Mouse (Mus musculus): ENCODE measurements at regions not wholly inside any gene's neighbourhood (a gene's known extent, or its start where the extent isn't known, plus 50 kb on each side); places are given as distances from the start of the nearest gene placed in this dataset.
A peak's percentile ranks its signal among the peaks of the same experiment; 100 is the strongest.

DNA sequence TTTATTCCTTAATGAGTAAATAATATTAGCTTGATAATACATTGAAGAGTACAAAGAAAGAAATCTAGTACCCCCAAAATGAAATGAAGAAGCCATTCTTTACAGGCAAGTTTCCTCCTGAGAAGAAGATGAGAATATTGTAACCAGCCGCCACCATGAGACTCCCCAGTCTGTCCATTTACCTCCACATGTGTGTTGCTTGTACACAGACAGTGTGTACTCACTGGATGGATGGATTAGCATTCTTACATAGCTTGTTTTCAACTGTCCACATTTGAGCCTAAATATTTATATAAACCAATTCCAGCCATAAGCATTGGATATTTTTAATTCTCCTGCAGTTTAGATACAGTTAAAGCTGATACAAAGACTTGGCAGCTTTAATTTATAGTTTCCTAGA is 82.7 kb upstream of the Gm6993 start:
- H3K36me3 ChIP-seq (ENCODE audit: control insufficient read depth, insufficient read depth, low read length), result no peaks in the 10 kb centered on the region
- 83% methylated on average over 1 of the region's 1 CpGs for WGBS
- H3K4me3 ChIP-seq (ENCODE audit: low read depth, low read length), result no peak overlapping the region
- H3K27me3 ChIP-seq (ENCODE audit: control insufficient read depth, insufficient read depth, low read length), result no peaks in the 10 kb centered on the region
- no peaks in the 10 kb centered on the region for H3K4me1 ChIP-seq (ENCODE audit: control insufficient read depth, insufficient read depth, insufficient read length, low read length)
- TF ChIP-seq CTCF (IDR thresholded peaks at IDR 0.05; ENCODE audit: extremely low read depth, insufficient read length, insufficient replicate concordance, low read depth, low read length), result no peak
- no peak for TF ChIP-seq POLR2A (IDR thresholded peaks at IDR 0.05; ENCODE audit: low read depth, low read length)
- no peak overlapping the region for H3K27ac ChIP-seq (ENCODE audit: insufficient read depth, low read depth, low read length)

DNA sequence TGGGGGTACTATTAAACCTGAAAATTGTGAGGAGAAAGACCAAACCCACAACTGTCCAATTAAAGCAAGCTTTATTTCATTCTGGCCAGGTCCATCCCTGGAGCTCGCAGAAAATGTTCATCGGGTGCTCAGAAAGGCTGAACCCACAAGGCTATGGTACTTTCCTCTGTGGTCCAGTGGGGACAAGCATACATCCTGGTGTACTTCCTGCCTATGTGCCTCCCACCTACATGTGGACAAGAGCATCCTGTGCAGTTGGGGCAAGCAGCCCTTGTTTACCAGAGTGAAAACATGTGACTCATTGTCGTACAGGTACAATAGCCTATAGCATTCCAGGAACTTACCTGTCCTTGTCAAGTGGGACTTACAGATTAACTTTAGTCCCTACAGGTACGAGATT is 81.7 kb upstream of the Gm6993 start:
- WGBS, result 59% methylated on average over 4 of the region's 4 CpGs

DNA sequence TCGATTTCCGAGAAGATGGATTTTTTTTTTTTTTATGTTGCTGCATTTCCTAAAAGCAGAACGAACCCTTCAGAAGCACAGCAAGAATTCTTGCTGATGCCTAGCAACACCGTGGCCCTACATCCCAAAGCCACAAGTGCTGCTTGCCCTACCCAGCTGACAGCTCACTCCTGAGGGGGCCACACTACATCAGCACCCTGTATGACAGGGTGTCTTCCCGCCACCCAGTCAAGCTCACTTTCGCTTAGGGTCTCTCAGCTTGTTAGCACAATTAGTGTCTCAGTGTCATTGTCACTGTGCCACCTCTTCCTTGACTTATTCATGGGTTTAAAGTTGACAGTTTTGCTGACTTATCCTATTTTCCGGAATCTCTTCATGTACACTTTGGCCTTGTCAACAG is 81.2 kb upstream of the Gm6993 start:
- H3K36me3 ChIP-seq (ENCODE audit: control insufficient read depth, insufficient read depth, low read length), result no peaks in the 10 kb centered on the region
- no peak overlapping the region for H3K4me3 ChIP-seq (ENCODE audit: low read depth, low read length)
- H3K4me1 ChIP-seq (ENCODE audit: control insufficient read depth, insufficient read depth, insufficient read length, low read length), result no peaks in the 10 kb centered on the region
- WGBS, result 69% methylated on average over 7 of the region's 7 CpGs
- no peaks in the 10 kb centered on the region for H3K27me3 ChIP-seq (ENCODE audit: control insufficient read depth, insufficient read depth, low read length)
- TF ChIP-seq CTCF (IDR thresholded peaks at IDR 0.05; ENCODE audit: extremely low read depth, insufficient read length, insufficient replicate concordance, low read depth, low read length) (no peak), POLR2A (IDR thresholded peaks at IDR 0.05; ENCODE audit: low read depth, low read length) (no peak)
- 0 out of 2 replicates have a peak overlapping the region, but pooled peaks have one; percentile 2 for H3K27ac ChIP-seq (ENCODE audit: insufficient read depth, low read depth, low read length)

More for the DNA sequence above, 81.7 kb upstream of the Gm6993 start:
- H3K36me3 ChIP-seq (ENCODE audit: control insufficient read depth, insufficient read depth, low read length), result no peaks in the 10 kb centered on the region
- H3K27ac ChIP-seq (ENCODE audit: insufficient read depth, low read depth, low read length), result peak overlapping the region; percentile 14; the same call in 1 of the 2 replicates
- H3K4me3 ChIP-seq (ENCODE audit: low read depth, low read length), result no peak overlapping the region
- no peaks in the 10 kb centered on the region for H3K4me1 ChIP-seq (ENCODE audit: control insufficient read depth, insufficient read depth, insufficient read length, low read length)
- H3K27me3 ChIP-seq (ENCODE audit: control insufficient read depth, insufficient read depth, low read length), result no peaks in the 10 kb centered on the region
- no peak for TF ChIP-seq CTCF (IDR thresholded peaks at IDR 0.05; ENCODE audit: extremely low read depth, insufficient read length, insufficient replicate concordance, low read depth, low read length)
- no peak for TF ChIP-seq POLR2A (IDR thresholded peaks at IDR 0.05; ENCODE audit: low read depth, low read length)

DNA sequence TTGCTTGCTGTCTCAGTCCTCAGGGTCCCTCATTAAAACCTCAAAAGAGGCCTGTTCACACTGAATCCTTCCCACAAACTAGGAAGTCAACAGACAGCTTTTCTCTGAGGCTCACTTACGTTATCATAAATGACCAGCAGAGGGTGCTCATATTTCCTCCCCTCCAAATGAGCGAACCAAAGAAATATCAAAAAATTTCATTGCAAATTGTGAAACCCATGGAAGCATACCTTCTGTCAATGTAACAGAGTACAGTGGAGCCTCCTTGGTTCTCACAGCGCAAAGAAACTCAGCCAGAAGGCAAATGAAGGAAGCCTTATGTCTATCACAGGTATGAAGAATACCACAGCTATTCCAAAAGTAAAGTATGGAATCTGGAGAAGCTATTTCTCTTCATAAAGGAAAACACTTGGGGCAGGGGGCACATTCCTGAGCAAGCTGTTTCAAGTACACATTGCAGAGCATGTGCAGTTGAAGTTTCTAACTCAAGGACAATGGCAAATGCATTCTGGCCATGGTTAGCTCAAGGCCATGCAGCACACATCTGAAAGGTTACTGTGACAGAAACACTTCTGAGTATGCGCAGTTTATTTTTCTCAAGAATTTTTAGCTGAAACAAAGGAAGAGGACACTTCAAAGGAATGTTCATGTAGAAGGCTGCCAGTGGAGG is 72.2 kb upstream of the Gm6993 start:
- Histone ChIP-seq H3K4me3 (ENCODE audit: low read depth, low read length) (no peak overlapping the region), H3K36me3 (ENCODE audit: control insufficient read depth, insufficient read depth, low read length) (no peaks in the 10 kb centered on the region), H3K27me3 (ENCODE audit: control insufficient read depth, insufficient read depth, low read length) (no peaks in the 10 kb centered on the region), H3K4me1 (ENCODE audit: control insufficient read depth, insufficient read depth, insufficient read length, low read length) (peaks cover 2% of the 10 kb centered on the region; the same call in 1 of the 2 replicates), H3K27ac (ENCODE audit: insufficient read depth, low read depth, low read length) (no peak overlapping the region)
- 51% methylated on average over 4 of the region's 4 CpGs for WGBS
- no peak for TF ChIP-seq CTCF (IDR thresholded peaks at IDR 0.05; ENCODE audit: extremely low read depth, insufficient read length, insufficient replicate concordance, low read depth, low read length)
- no peak for TF ChIP-seq POLR2A (IDR thresholded peaks at IDR 0.05; ENCODE audit: low read depth, low read length)

DNA sequence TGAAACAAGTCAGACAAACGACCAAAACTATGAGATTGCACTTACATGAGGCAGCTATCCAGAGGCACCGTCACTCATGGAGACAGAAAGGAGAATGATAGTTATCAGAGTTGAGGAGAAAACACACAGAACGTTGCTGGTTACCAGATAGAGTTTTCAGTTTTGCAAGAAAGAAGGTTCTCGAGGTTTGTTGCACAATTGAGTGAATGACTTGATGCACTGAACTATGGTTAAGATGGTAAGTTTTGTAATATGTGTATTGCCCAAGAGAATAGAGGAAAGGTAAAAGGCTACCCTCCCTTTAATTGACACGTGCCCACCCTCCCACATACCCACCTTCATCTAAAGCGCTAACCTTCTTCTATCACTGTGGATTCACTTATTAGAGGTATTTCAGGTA is 70.5 kb upstream of the Gm6993 start:
- no peak overlapping the region for H3K27ac ChIP-seq (ENCODE audit: insufficient read depth, low read depth, low read length)
- peaks cover 2% of the 10 kb centered on the region; the same call in 1 of the 2 replicates for H3K4me1 ChIP-seq (ENCODE audit: control insufficient read depth, insufficient read depth, insufficient read length, low read length)
- no peaks in the 10 kb centered on the region for H3K36me3 ChIP-seq (ENCODE audit: control insufficient read depth, insufficient read depth, low read length)
- 50% methylated on average over 6 of the region's 6 CpGs for WGBS
- H3K4me3 ChIP-seq (ENCODE audit: low read depth, low read length), result no peak overlapping the region
- no peaks in the 10 kb centered on the region for H3K27me3 ChIP-seq (ENCODE audit: control insufficient read depth, insufficient read depth, low read length)
- TF ChIP-seq CTCF (IDR thresholded peaks at IDR 0.05; ENCODE audit: extremely low read depth, insufficient read length, insufficient replicate concordance, low read depth, low read length) (no peak), POLR2A (IDR thresholded peaks at IDR 0.05; ENCODE audit: low read depth, low read length) (no peak)

DNA sequence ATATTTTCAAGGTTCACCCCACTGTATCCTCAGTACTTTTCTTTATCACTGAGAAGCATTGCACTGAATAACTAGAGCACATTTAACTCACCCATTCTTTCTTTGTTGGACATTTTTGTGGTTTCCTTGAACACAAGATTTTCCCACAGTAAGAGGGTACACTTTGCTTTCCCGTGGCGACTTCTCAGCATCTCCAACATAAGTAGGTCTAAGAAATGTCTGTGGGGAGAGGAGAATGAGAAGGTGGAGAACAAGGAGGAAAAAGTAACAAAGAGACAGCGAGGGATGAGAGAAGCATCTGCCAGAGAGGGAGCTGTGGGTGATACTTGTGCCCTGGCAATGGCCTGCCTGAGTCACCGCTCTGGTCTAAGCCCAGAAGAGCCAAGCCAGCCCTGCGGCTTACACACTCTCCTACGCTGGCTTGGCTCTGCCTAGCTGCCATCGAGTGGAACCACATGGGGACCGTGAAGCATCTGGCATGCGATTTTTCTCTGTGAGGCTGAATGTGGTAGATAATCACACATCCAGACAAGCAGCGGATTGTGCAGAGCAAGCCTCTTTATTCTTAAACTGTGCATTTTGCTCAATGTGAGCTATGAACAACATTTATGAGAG is 69.9 kb upstream of the Gm6993 start:
- Histone ChIP-seq H3K4me1 (ENCODE audit: control insufficient read depth, insufficient read depth, insufficient read length, low read length) (peaks cover 2% of the 10 kb centered on the region; the same call in 1 of the 2 replicates), H3K27ac (ENCODE audit: insufficient read depth, low read depth, low read length) (no peak overlapping the region), H3K36me3 (ENCODE audit: control insufficient read depth, insufficient read depth, low read length) (no peaks in the 10 kb centered on the region), H3K4me3 (ENCODE audit: low read depth, low read length) (no peak overlapping the region), H3K27me3 (ENCODE audit: control insufficient read depth, insufficient read depth, low read length) (no peaks in the 10 kb centered on the region)
- TF ChIP-seq POLR2A (IDR thresholded peaks at IDR 0.05; ENCODE audit: low read depth, low read length), result no peak
- TF ChIP-seq CTCF (IDR thresholded peaks at IDR 0.05; ENCODE audit: extremely low read depth, insufficient read length, insufficient replicate concordance, low read depth, low read length), result no peak
- WGBS, result 80% methylated on average over 10 of the region's 10 CpGs

DNA sequence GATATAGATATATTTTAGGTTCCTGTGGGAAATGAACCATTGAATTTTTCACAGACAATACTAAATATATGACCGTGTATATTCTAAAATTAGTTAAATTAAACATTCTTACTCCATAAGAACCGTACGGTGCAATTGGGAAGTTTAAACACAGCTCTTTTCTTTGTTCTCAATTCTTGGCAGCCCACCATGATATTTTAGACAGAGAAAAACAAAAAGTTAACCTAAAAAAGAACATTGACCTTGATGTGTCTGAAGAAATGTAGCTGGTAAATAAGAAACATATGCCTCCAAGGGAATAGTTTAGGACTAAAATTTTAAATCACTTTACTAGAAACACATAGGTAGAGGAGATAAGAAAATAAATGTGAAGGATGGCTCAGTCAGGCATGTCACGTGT is 68.6 kb upstream of the Gm6993 start:
- Histone ChIP-seq H3K36me3 (ENCODE audit: control insufficient read depth, insufficient read depth, low read length) (no peaks in the 10 kb centered on the region), H3K4me1 (ENCODE audit: control insufficient read depth, insufficient read depth, insufficient read length, low read length) (peaks cover 2% of the 10 kb centered on the region; the same call in 1 of the 2 replicates), H3K4me3 (ENCODE audit: low read depth, low read length) (no peak overlapping the region), H3K27ac (ENCODE audit: insufficient read depth, low read depth, low read length) (no peak overlapping the region), H3K27me3 (ENCODE audit: control insufficient read depth, insufficient read depth, low read length) (no peaks in the 10 kb centered on the region)
- 79% methylated on average over 4 of the region's 4 CpGs for WGBS
- TF ChIP-seq CTCF (IDR thresholded peaks at IDR 0.05; ENCODE audit: extremely low read depth, insufficient read length, insufficient replicate concordance, low read depth, low read length) (no peak), POLR2A (IDR thresholded peaks at IDR 0.05; ENCODE audit: low read depth, low read length) (no peak)
